Mouse (Mus musculus) cerebellum, adult 2 months (tissue): ENCODE measurements around the gene Ppp2r3c.

Experiments
- CTCF ChIP-seq: fragments of 200-500 bp; IDR thresholded peaks from 2 replicates; pipeline ENCODE4 v1.5.1; 2011; ENCODE audit warnings: low read depth, mild to moderate bottlenecking, control low read depth, low read length, moderate library complexity, borderline replicate concordance; ENCODE audit not compliant: insufficient read depth
- POLR2A ChIP-seq: fragments of 200-500 bp; IDR thresholded peaks from 2 replicates; pipeline ENCODE4 v1.6.1; 2011; ENCODE audit warnings: low read length, control low read depth, borderline replicate concordance; ENCODE audit not compliant: insufficient read depth

DNA sequence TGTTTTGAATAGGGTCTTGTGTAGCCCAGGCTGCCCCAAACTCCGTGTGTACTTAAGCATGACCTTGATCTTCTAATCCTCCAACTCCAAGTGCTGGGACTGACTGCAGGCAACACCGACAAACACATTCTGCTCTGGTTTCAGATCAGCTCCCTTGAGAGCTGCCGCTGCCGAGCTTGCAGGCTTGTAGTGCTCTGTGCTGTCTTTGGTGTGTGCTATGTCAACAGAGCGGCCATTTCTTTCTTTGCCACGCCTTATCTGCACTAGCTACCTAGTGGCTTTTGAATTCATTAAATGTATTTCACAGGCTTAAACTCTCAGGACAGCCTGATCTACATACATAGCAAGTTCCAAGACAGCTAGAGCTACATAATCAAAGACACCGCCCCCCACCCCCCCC lies 30.9 kb upstream of the Ppp2r3c start:
- TF ChIP-seq CTCF (no peak), POLR2A (no peak)
